Mouse (Mus musculus): ENCODE results near the gene Anxa4.

Gene Anxa4

GRCm38 (mm10) chr6:86754105-86754863 is 39.1 kb downstream of the Anxa4 start:
- H3K9me3 ChIP-seq (ENCODE audit: low read length), result peaks cover 7% of the 10 kb centered on the region; the same call in 1 of the 2 replicates
- no peaks in the 10 kb centered on the region for H3K27me3 ChIP-seq (ENCODE audit: insufficient read depth, low read length)
- no peak for TF ChIP-seq NANOG (IDR thresholded peaks at IDR 0.05; ENCODE audit: borderline replicate concordance, low read length)
- peak; percentile 93 for TF ChIP-seq CTCF (conservative IDR thresholded peaks at IDR 0.05; ENCODE audit: low read length)
- TF ChIP-seq POU5F1 (IDR thresholded peaks at IDR 0.05; ENCODE audit: borderline replicate concordance, low read length), result no peak
- H3K4me1 ChIP-seq (replicated peaks; ENCODE audit: low read depth, low read length), result peaks cover 11% of the 10 kb centered on the region; the same call in 1 of the 2 replicates
- no peak overlapping the region for H3K4me3 ChIP-seq (replicated peaks; ENCODE audit: low read length)
- 0 out of 2 replicates have a peak, but pooled peaks cover 4% of the 10 kb centered on the region for H3K36me3 ChIP-seq (ENCODE audit: insufficient read depth, low read length)

- Histone ChIP-seq H3K4me3 (replicated peaks; ENCODE audit: low read length) (no peak overlapping the region), H3K9me3 (ENCODE audit: low read length) (peaks cover 7% of the 10 kb centered on the region; the same call in 1 of the 2 replicates), H3K4me1 (replicated peaks; ENCODE audit: low read depth, low read length) (0 out of 2 replicates have a peak, but pooled peaks cover 10% of the 10 kb centered on the region), H3K36me3 (ENCODE audit: insufficient read depth, low read length) (0 out of 2 replicates have a peak, but pooled peaks cover 4% of the 10 kb centered on the region), H3K27me3 (ENCODE audit: insufficient read depth, low read length) (no peaks in the 10 kb centered on the region)
- TF ChIP-seq POU5F1 (IDR thresholded peaks at IDR 0.05; ENCODE audit: borderline replicate concordance, low read length), result no peak
- TF ChIP-seq NANOG (IDR thresholded peaks at IDR 0.05; ENCODE audit: borderline replicate concordance, low read length), result no peak
- no peak for TF ChIP-seq CTCF (conservative IDR thresholded peaks at IDR 0.05; ENCODE audit: low read length)
These were observed 40.4 kb downstream of the Anxa4 start for GRCm38 (mm10) chr6:86752843-86753485.

- H3K27me3 ChIP-seq (ENCODE audit: insufficient read depth, low read length), result no peaks in the 10 kb centered on the region
- no peak overlapping the region for H3K4me3 ChIP-seq (replicated peaks; ENCODE audit: low read length)
- TF ChIP-seq POU5F1 (IDR thresholded peaks at IDR 0.05; ENCODE audit: borderline replicate concordance, low read length), result no peak
- TF ChIP-seq CTCF (conservative IDR thresholded peaks at IDR 0.05; ENCODE audit: low read length), result no peak
- TF ChIP-seq NANOG (IDR thresholded peaks at IDR 0.05; ENCODE audit: borderline replicate concordance, low read length), result no peak
- H3K9me3 ChIP-seq (ENCODE audit: low read length), result peaks cover 7% of the 10 kb centered on the region; the same call in 1 of the 2 replicates
- no peaks in the 10 kb centered on the region for H3K36me3 ChIP-seq (ENCODE audit: insufficient read depth, low read length)
- 0 out of 2 replicates have a peak, but pooled peaks cover 8% of the 10 kb centered on the region for H3K4me1 ChIP-seq (replicated peaks; ENCODE audit: low read depth, low read length)
These were observed 42.4 kb downstream of the Anxa4 start for GRCm38 (mm10) chr6:86750961-86751360.

GRCm38 (mm10) chr6:86749817-86750216 is 43.6 kb downstream of the Anxa4 start:
- no peak overlapping the region for H3K4me3 ChIP-seq (replicated peaks; ENCODE audit: low read length)
- TF ChIP-seq CTCF (conservative IDR thresholded peaks at IDR 0.05; ENCODE audit: low read length) (no peak), POU5F1 (IDR thresholded peaks at IDR 0.05; ENCODE audit: borderline replicate concordance, low read length) (no peak), NANOG (IDR thresholded peaks at IDR 0.05; ENCODE audit: borderline replicate concordance, low read length) (no peak)
- peaks cover 7% of the 10 kb centered on the region; the same call in 1 of the 2 replicates for H3K9me3 ChIP-seq (ENCODE audit: low read length)
- H3K36me3 ChIP-seq (ENCODE audit: insufficient read depth, low read length), result no peaks in the 10 kb centered on the region
- no peaks in the 10 kb centered on the region for H3K27me3 ChIP-seq (ENCODE audit: insufficient read depth, low read length)
- 0 out of 2 replicates have a peak, but pooled peaks cover 8% of the 10 kb centered on the region for H3K4me1 ChIP-seq (replicated peaks; ENCODE audit: low read depth, low read length)

GRCm38 (mm10) chr6:86747171-86747570 is 46.2 kb downstream of the Anxa4 start:
- Histone ChIP-seq H3K27me3 (ENCODE audit: insufficient read depth, low read length) (no peaks in the 10 kb centered on the region), H3K36me3 (ENCODE audit: insufficient read depth, low read length) (no peaks in the 10 kb centered on the region), H3K9me3 (ENCODE audit: low read length) (no peaks in the 10 kb centered on the region), H3K4me3 (replicated peaks; ENCODE audit: low read length) (no peak overlapping the region), H3K4me1 (replicated peaks; ENCODE audit: low read depth, low read length) (0 out of 2 replicates have a peak, but pooled peaks cover 8% of the 10 kb centered on the region)
- TF ChIP-seq POU5F1 (IDR thresholded peaks at IDR 0.05; ENCODE audit: borderline replicate concordance, low read length), result no peak
- TF ChIP-seq NANOG (IDR thresholded peaks at IDR 0.05; ENCODE audit: borderline replicate concordance, low read length), result no peak
- TF ChIP-seq CTCF (conservative IDR thresholded peaks at IDR 0.05; ENCODE audit: low read length), result peak; percentile 96

GRCm38 (mm10) chr6:86740652-86741051 is 52.7 kb downstream of the Anxa4 start:
- H3K4me1 ChIP-seq (replicated peaks; ENCODE audit: low read depth, low read length), result peaks cover 6% of the 10 kb centered on the region; the same call in 1 of the 2 replicates
- H3K4me3 ChIP-seq (replicated peaks; ENCODE audit: low read length), result no peak overlapping the region
- H3K36me3 ChIP-seq (ENCODE audit: insufficient read depth, low read length), result no peaks in the 10 kb centered on the region
- H3K9me3 ChIP-seq (ENCODE audit: low read length), result no peaks in the 10 kb centered on the region
- H3K27me3 ChIP-seq (ENCODE audit: insufficient read depth, low read length), result no peaks in the 10 kb centered on the region
- no peak for TF ChIP-seq POU5F1 (IDR thresholded peaks at IDR 0.05; ENCODE audit: borderline replicate concordance, low read length)
- TF ChIP-seq CTCF (conservative IDR thresholded peaks at IDR 0.05; ENCODE audit: low read length), result peak; percentile 56

- Histone ChIP-seq H3K36me3 (ENCODE audit: insufficient read depth, low read length) (no peaks in the 10 kb centered on the region), H3K4me1 (replicated peaks; ENCODE audit: low read depth, low read length) (peaks cover 20% of the 10 kb centered on the region)
- TF ChIP-seq NANOG (IDR thresholded peaks at IDR 0.05; ENCODE audit: borderline replicate concordance, low read length) (no peak), POU5F1 (IDR thresholded peaks at IDR 0.05; ENCODE audit: borderline replicate concordance, low read length) (no peak), CTCF (conservative IDR thresholded peaks at IDR 0.05; ENCODE audit: low read length) (no peak)
These were observed 56.6 kb downstream of the Anxa4 start for GRCm38 (mm10) chr6:86736830-86737229.

GRCm38 (mm10) chr6:86736313-86736712 is 57.1 kb downstream of the Anxa4 start:
- no peak for TF ChIP-seq CTCF (conservative IDR thresholded peaks at IDR 0.05; ENCODE audit: low read length)
- TF ChIP-seq NANOG (IDR thresholded peaks at IDR 0.05; ENCODE audit: borderline replicate concordance, low read length), result no peak
- TF ChIP-seq POU5F1 (IDR thresholded peaks at IDR 0.05; ENCODE audit: borderline replicate concordance, low read length), result no peak
- Histone ChIP-seq H3K36me3 (ENCODE audit: insufficient read depth, low read length) (no peaks in the 10 kb centered on the region), H3K4me3 (replicated peaks; ENCODE audit: low read length) (no peak overlapping the region), H3K4me1 (replicated peaks; ENCODE audit: low read depth, low read length) (peaks cover 24% of the 10 kb centered on the region), H3K27me3 (ENCODE audit: insufficient read depth, low read length) (no peaks in the 10 kb centered on the region), H3K9me3 (ENCODE audit: low read length) (no peaks in the 10 kb centered on the region)

More at GRCm38 (mm10) chr6:86736830-86737229, 56.6 kb downstream of the Anxa4 start:
- no peaks in the 10 kb centered on the region for H3K9me3 ChIP-seq (ENCODE audit: low read length)
- H3K27me3 ChIP-seq (ENCODE audit: insufficient read depth, low read length), result no peaks in the 10 kb centered on the region
- H3K4me3 ChIP-seq (replicated peaks; ENCODE audit: low read length), result no peak overlapping the region
